Mouse (Mus musculus) lung, adult 2 months (tissue): ENCODE measurements around the gene F2. TPM values are rescaled to one million over a fixed set of nuclear protein-coding genes. Genes with fewer than 3 reads are reported as not detected.
A peak's percentile ranks its signal among the peaks of the same experiment; 100 is the strongest.

Source experiments
- DNase-seq: peaks from one replicate; pipeline ENCODE4 v3.0.0; 2022
- H3K4me1 ChIP-seq: fragments of 200-500 bp; 2 replicates; pipeline ENCODE4 v1.6.1; 2011; ENCODE audit warnings: low read length; ENCODE audit not compliant: control insufficient read depth, insufficient read depth
- H3K4me3 ChIP-seq: fragments of 200-500 bp; replicated peaks from 2 replicates; pipeline ENCODE3; 2011; ENCODE audit warnings: low read depth, mild to moderate bottlenecking, control low read depth, low read length; ENCODE audit errors: extremely low read depth
- CTCF ChIP-seq: fragments of 200-500 bp; IDR thresholded peaks from 2 replicates; pipeline ENCODE4 v1.5.1; 2011; ENCODE audit warnings: mild to moderate bottlenecking, low read length, control low read depth; ENCODE audit not compliant: insufficient read depth
- POLR2A ChIP-seq: fragments of 200-500 bp; IDR thresholded peaks from 2 replicates; pipeline ENCODE4 v1.6.1; 2011; ENCODE audit warnings: low read depth, mild to moderate bottlenecking, control low read depth, low read length, borderline replicate concordance; ENCODE audit errors: extremely low read depth
- WGBS: fragments of 180-500 bp; shearing (Covaris S2); methylation state at CpG from one replicate; pipeline ENCODE4 v1.1.7; 2018; 5-methylcytosine and 5-hydroxymethylcytosine counted together
- polyA plus RNA-seq: library from polyadenylated mRNA; depleted of rRNA; stranded (reverse); fragments of >200 nt; gene quantifications from 2 replicates; pipeline ENCODE4 v1.2.3, GENCODE M21; 2012; rRNA removed

F2 gene
- 0.44 and 1.2 TPM in 2 replicates for polyA plus RNA-seq

DNA sequence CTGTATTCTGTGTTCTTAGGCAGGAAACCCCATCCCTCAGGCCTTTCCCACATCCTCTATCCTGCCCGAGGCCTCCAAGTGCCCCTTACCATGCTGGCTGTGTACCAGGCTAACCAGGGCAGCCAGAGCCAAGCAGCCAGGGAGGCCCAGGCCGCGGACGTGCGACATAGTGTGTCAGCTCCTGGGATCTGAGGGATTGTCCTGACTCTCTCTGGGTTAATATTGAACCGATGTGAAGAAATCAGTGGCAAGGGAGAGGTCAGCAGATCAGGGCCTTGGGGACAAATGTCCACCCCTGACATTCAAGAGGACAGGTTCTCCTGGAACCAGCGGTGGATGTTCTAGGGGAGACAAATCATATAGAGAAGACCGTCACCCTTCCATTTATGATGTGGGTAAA lies at the start of gene F2:
TSS of gene F2 (minus strand) at position 186 of the 400 bp plus-strand sequence.
- Histone ChIP-seq H3K4me1 (no peaks in the 10 kb centered on the region), H3K4me3 (no peak within 1 kb of the TSS)
- DNase-seq, result no peak
- 77% methylated on average over 8 of the region's 8 CpGs for WGBS
- no peak for TF ChIP-seq CTCF
- no peak for TF ChIP-seq POLR2A

DNA sequence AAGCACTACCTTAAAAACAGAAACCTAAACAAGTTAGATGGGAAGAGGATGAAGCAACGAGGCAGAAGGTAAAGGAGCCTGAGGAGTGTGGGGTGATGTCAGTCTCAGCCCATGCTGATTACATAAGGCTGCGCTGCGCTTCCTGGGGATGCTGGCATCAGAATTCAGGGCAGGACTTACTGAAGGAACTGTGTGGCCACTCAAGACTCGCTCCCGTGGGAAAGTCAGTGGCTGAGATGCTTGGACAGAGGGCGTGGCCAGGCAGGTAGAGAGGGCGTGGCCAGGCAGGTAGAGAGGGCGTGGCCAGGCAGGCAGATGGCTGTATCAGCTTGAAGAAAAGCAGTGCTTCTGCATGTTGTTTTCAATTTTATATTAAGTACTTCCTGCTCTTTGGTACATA lies 47.7 kb upstream of the F2 start:
- no peaks in the 10 kb centered on the region; the same call in 1 of the 2 replicates for H3K4me1 ChIP-seq
- peak; percentile 38 for DNase-seq
- TF ChIP-seq CTCF (no peak), POLR2A (0 out of 2 replicates have a peak, but pooled peaks have one; percentile 4)
- H3K4me3 ChIP-seq, result no peak overlapping the region
- WGBS, result 68% methylated on average over 8 of the region's 8 CpGs

DNA sequence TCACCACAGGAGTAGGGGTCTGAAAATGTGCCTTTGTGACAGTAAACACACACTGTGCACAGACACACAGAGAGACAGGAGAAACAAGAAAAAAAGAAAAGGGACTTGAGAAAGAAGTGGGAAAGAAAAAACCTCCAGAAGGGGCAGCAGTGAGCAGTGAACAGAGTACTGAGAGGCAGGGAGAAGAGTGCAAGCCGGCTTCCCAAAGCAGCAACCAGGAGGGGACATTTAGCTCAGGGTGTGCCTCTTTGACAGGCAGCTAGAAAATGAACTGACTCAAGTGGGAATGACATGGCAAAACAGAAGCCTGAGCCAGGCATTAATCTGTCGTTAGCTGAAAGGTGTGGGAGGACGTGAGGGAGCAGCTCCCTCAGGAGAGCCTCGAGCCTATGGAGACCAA lies 46.6 kb upstream of the F2 start:
- H3K4me3 ChIP-seq, result no peak overlapping the region
- WGBS, result 49% methylated on average over 4 of the region's 4 CpGs
- TF ChIP-seq CTCF, result peak; percentile 33; the same call in 1 of the 2 replicates
- TF ChIP-seq POLR2A, result no peak
- peak; percentile 27 for DNase-seq
- H3K4me1 ChIP-seq, result no peaks in the 10 kb centered on the region; the same call in 1 of the 2 replicates

DNA sequence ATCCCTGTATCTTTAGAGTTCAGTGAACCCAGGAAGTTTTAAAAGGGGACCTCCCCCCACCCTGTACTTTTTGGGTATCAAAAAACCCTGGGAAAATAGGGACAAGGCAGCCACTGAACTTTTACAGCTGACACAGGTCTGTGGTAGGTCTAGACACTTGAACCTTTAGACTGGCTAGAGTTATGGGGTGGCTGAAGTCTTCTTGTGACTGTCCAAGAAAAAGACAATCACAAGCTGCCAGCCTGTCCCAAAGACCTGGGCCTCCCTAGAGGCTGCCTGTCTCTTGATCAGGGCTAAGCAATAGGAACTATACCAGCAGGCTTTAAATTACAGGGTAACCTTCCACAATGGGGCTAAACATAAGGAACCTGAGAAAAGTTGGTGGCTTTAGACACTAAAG lies 40.7 kb upstream of the F2 start:
- TF ChIP-seq CTCF (no peak), POLR2A (no peak)
- H3K4me1 ChIP-seq, result no peaks in the 10 kb centered on the region
- H3K4me3 ChIP-seq, result no peak overlapping the region
- DNase-seq, result no peak

DNA sequence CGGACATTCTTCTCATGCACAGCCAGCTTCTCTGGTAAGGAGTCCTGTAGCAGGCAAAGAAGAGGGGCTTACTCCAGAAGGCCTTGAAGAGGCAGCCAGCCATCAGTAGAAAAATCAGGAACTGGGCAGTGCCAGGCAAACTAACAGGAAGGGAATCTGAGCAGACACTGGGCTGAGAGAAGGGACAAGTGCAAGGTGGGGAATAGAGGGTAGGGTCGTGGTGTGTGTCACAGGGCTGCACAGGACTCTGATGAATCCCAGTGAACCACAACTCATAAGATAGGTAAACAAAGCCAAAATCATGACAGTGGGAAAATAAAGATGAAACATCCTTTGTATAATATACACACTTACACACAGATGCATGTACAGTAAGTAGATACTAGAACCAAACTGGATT lies 40.2 kb upstream of the F2 start:
- H3K4me3 ChIP-seq, result no peak overlapping the region
- no peak for DNase-seq
- TF ChIP-seq CTCF (no peak), POLR2A (no peak)
- 71% methylated on average over 2 of the region's 2 CpGs for WGBS
- H3K4me1 ChIP-seq, result no peaks in the 10 kb centered on the region

DNA sequence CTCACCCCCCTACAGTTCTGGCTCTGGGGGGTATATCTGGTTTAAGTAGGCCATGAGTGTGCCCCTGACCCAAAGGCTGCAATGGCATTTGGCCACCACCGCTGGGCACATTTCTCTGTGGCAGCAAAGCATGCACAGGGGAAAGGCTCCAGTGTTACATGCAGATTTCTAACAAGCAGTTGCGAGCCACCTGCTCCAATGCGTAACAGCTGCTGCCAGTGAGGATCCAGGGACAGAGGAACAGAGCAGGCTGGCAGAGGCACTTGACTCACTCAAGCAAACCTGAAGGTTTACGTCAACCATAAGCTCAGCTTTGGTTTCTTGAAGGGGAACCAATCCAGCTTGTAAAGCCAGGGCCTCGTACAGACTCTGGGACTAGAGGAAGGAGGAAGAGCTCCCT lies 38.7 kb upstream of the F2 start:
- Histone ChIP-seq H3K4me3 (no peak overlapping the region), H3K4me1 (no peaks in the 10 kb centered on the region)
- TF ChIP-seq POLR2A (no peak), CTCF (no peak)
- 85% methylated on average over 5 of the region's 5 CpGs for WGBS
- no peak for DNase-seq

DNA sequence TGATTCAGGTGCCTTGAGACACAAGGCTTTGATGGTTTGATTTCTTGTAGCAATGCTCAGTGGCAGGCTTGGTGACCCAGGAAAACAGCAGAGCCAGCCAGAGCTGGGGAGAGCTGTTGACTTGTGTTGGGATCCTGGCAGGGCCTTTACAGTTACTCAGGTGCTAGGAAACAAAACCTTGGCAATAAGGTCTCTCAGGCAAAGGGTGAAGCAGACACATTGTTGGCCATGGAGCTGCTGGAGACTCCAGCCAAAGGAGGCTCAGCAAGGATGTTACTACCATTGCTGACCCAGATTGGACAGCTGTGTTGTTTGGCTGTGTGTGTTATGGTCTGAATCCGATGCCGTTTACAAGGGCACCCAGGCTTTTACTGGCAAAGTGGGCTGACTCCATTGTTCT lies 37.4 kb upstream of the F2 start:
- Histone ChIP-seq H3K4me1 (no peaks in the 10 kb centered on the region), H3K4me3 (no peak overlapping the region)
- TF ChIP-seq POLR2A, result no peak
- TF ChIP-seq CTCF, result no peak
- 69% methylated on average over 2 of the region's 2 CpGs for WGBS
- DNase-seq, result no peak

DNA sequence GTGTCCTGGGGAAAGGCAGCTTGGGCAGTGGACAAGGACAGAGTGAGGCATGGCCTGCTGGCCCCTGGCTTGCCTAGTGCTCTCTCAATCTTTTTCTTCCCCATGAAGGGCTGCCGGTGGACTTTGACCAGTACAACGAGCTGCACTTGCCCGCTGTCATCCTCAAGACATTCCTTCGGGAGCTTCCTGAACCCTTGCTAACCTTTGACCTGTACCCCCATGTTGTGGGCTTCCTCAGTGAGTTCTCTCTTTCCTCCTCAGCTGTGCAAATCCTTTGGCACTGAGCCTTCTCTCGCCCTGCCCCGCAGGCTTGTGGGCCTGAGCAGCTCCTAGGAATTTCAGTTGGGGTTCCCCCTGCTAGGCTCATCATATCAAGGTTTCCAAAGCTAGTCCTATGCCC lies 33.8 kb upstream of the F2 start:
- TF ChIP-seq CTCF, result no peak
- TF ChIP-seq POLR2A, result no peak
- DNase-seq, result no peak
- no peak overlapping the region for H3K4me3 ChIP-seq
- no peaks in the 10 kb centered on the region for H3K4me1 ChIP-seq
- 78% methylated on average over 6 of the region's 6 CpGs for WGBS

DNA sequence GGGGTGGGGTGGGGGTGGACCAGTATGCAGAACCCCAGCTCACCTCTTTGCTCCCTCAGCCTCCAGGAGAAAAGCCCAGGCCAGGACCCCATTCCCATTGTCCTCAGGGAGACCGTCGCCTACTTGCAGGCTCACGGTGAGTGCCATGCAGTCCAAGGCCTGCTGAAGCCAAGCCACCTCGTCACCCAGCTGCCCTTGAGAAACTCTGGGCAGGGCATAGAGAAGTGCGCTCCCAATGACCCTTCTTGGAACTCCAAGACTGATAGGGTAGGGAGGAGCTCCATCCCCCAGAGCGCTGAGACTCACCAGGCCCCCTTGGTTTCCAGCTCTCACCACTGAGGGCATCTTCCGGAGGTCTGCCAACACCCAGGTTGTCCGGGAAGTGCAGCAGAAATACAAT lies 33.1 kb upstream of the F2 start:
- H3K4me3 ChIP-seq, result no peak overlapping the region
- DNase-seq, result no peak
- no peaks in the 10 kb centered on the region for H3K4me1 ChIP-seq
- TF ChIP-seq POLR2A (no peak), CTCF (no peak)
- WGBS, result 90% methylated on average over 8 of the region's 8 CpGs

DNA sequence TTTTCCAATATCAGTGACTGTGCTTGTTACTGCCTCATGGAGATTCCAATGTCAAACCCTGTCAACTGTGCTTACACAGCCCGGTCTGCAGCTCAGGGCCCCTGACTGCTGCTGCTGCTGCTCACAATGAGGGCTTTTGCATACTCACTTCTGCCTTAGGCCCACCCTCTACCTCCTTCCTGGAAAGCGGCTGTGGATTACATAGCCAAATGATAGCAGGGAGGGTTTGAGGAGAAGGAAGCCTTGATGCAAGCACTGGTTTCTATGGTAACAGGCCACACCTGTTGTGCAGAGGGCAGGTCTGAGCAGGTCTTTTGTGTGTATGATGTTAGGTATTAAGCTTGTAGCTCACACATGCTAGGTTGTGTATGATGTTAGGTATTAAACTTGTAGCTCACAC lies 31.5 kb upstream of the F2 start:
- TF ChIP-seq POLR2A, result no peak
- no peak for TF ChIP-seq CTCF
- Histone ChIP-seq H3K4me3 (no peak overlapping the region), H3K4me1 (no peaks in the 10 kb centered on the region)
- DNase-seq, result no peak
- 70% methylated on average over 2 of the region's 2 CpGs for WGBS
